Mouse (Mus musculus) left cerebral cortex, adult 18-20 months (tissue): ENCODE data around the gene Selp. TPM values are rescaled to one million over a fixed set of nuclear protein-coding genes. Genes with fewer than 3 reads are reported as not detected.
A peak's percentile ranks its signal among the peaks of the same experiment; 100 is the strongest.

Experiments
- DNase-seq, 2 experiments: peaks; one replicate each; pipeline ENCODE4 v3.0.0; 2021 to 2022; ENCODE audit warnings: low spot score in 2 of 2, mixed read lengths in 1 of 2
- long read RNA-seq, 2 experiments: library from polyadenylated mRNA; stranded (forward); transcript quantifications; one replicate each; pipeline ENCODE4 v2.0.0; 2021
- total RNA-seq, 2 experiments: library from RNA; stranded (reverse); gene quantifications; 2 replicates each; pipeline ENCODE4 v1.2.3; 2021

Selp gene
- total RNA-seq: not detected
- long read RNA-seq, experiment 1: 0 reads
- long read RNA-seq, experiment 2: 0 reads

DNA sequence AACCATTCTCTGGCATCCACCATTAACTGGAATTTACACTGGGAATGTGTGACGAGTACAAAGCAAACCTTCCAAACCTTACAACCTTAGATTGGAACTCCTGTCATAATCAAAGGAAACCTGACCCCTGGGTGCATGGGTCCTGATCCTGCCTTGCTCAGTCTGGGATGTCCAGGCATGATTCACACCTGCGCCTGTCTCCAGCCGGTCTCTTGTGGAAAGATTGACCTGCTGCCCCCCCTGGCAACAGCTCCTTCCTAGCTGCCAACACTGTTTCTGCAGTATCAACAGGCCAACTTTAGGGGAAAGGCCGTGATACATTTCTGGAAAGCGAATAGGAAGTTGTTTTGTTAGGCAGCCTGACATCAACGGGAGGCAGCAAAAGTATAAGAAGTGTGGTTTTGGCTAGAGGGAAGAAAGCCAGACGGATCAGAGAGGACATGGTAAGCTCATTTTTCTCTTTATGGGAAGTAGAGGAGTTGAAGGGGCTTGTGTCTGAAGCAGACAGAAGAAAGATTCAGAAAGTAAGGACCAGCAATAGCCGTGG lies at the start of gene Selp:
TSS of gene Selp (plus strand) at position 318 of the 547 bp plus-strand sequence.
- DNase-seq: no peak

DNA sequence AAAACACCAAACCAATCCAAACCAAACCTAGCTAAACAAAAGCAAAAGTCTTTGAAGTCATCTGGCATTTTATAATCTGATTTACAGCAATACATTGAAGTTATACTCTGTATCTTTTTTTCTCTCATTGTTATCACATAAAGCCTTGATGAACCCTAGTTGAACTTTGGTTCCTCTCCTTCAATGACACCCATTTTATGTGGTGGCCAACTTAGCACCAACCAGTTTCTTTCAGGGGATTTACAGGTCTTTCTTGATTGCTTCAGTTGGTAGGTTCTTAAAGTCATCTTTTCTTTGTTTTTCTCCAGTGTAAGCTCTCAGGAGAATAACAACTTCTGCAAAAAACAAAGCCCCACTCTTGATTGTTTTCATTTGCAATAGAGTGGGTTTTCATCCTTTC lies 45.8 kb upstream of the Selp start:
- no peak for DNase-seq

DNA sequence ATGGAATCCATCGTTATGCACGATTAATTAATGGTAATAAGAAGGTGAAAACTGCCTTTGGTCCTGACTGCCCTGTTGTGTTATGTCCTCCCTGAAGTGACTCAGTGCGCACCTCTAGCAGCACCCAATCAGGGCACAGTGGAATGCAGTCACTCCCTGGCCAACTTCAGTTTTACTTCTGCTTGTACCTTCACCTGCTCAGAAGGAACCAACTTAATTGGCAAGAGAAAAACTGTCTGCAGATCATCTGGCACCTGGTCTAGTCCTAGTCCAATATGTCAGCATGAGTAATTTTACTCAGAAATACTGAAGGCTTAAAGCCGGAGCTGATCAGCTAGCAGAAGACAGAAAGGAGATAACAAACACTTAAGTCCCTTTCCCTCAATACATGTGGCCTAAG lies 44.6 kb upstream of the Selp start:
- DNase-seq: no peak

DNA sequence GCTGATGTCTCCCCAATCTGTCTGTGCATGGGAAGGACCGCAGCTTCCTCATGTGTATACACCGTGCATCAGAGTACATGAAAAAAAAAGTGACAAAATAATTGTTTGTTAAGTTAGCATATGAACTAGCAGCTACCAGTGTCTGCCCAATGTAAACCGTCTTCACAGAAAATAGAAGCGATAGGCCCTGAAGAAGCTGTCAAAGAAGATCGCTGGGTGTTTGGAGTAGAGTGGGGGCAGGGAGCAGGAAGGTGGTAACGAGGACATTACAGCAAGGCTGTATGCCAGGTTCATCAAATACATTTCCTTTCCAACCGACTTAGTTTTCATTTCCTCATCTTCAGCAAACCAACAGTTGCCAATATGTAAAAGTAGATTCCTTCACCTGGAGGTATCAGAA lies 44.0 kb upstream of the Selp start:
- DNase-seq: no peak

DNA sequence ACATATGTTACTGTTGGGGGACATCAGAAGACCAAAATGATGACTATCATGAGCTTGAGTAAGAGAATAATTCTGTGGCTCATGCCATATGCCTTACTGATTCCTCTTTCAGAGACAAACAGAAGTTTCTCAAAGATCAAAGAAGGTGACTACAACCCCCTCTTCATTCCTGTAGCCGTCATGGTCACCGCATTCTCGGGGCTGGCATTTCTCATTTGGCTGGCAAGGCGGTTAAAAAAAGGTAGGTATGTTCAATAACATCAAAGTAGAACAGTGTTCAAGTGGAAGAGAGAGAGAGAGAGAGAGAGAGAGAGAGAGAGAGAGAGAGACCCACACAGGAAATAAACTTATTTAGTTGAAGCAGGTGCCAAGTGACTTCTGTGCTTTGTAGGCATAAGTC lies 43.1 kb upstream of the Selp start:
- no peak for DNase-seq

DNA sequence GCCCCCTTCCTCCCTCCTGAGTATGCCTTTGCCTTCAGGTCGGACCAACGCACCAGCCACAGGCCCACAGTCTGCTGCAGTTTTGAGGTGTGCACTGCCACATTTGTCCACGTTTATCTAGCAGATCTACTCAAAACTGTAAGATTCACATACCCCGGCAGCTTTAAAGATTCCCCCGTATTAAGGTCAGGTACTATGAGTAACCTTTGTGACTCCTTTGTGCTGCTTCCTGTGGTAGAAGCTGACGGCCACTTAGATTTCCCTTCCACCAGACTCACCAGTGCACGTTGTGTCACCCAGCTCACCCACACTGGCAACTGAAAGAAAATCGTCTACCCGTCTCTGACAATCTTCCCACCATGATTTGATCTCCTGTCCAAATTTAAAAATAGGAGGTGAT lies 42.0 kb upstream of the Selp start:
- no peak for DNase-seq

DNA sequence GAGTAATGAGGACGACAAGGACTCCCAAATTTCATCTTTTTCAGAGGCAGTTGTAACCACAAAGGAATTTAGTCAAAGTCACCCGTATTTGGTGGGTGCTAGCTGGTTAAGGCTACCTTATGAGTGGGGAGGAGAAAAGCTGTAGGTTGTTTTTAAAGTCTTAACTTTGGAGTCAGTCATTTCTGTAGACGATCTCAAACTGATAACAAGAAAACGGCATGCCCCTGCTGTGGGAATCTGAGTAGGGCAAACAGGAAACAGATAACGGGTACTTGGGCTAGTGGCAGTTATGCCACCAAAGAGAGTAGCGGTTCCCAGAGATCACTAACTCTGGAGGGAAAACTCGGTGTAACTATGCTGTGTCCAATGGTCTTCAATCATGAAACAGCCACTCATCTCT lies 41.3 kb upstream of the Selp start:
- no peak for DNase-seq

DNA sequence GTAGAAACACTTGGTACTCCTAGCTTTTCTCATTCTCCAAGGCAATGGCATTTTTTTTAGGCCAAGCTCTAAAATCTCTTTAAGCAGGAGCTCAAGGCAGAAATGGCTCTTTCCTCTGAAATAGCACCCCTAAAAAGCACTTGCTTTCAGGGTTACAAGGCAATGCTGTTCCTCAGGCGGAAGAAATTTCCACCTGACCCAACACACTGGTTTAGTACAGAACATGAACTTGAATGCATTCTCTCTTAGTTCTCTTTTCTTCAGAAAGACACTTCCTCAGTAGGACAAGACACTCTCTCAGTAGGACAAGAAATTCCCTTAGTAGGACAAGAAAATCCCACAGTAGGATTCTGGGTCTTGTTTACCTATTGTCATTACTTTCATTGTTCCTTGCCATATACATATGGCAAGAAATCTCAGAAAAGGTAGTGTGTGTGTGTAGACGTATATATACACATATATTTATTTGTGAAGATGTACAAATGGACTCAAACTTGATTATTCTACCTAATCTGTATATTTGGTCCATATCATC lies 40.4 kb upstream of the Selp start:
- DNase-seq: no peak

DNA sequence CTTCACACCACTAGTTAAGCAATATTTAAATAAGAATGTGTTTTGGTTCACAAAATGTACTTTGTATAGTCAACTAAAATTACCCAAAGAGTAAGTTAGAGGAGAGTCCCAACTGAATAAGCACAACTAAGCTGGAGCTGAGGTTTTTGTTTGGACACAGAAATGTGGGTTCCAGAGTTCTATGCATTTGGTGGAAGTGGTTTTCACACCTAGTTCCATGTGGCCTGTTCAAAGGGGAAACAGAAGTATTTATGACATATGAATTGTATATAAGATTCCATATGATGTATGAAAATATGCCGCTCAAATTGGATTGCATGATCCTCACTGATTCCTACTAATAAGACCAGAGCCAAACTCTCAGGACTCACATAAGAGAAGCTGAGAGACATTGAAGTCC lies 39.6 kb upstream of the Selp start:
- no peak for DNase-seq

DNA sequence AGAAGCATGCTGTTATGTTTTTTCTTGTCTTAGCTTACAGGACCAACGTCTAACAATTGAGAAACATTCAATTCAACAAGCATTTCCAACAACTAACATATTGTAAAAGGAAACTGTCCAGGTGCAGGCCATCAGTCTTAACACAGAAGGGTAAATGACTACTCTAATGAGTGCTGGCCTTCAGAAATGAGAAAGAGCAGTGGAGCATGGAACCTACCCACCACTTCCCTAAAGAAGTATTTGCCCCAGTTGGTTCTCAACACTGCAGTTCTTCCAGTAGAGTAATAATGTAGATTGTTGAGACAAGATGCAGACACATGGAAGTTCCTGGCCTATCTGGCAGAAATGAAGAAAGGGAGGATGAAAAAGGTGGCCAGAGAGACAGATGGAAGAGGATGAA lies 38.6 kb upstream of the Selp start:
- no peak for DNase-seq

DNA sequence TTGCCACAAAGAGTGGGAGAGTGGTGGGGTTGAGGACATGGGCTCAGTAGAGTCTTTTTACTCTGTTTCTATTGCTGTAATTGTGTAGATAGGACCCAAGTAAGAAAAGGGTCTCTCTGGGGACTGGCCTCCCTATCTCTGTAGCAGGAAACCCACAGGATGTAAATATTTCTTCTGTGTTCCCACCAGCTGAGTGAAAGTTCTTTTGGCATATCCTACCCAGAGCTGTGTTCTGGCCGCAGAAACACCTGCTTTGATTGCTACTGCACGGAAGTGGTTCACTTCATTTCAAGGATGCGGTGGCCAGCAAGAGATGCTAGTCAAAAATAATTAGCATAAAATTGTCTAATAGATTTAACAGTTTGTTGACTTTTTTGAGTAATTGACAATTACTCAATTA lies 38.0 kb upstream of the Selp start:
- no peak for DNase-seq

DNA sequence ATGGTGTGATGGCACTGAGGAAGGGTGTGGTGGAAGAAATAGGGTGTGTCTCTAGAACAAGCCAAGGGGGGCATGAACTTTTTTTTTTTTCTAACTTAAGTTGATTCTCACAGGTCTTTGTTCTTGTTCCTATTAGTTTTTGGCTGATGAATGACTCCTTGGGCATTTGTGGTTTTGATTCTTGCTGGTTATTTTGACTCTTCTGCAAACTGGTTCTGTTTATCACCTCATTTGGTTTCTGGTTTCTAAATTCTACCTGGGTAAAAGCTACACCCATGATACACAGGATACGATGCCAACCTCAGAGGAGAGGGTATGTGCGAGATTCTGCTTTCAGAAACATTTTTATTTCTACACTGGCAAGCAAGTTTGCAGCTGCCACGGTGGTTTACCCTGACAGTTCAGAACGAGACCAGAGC lies 36.7 kb upstream of the Selp start:
- DNase-seq: no peak

DNA sequence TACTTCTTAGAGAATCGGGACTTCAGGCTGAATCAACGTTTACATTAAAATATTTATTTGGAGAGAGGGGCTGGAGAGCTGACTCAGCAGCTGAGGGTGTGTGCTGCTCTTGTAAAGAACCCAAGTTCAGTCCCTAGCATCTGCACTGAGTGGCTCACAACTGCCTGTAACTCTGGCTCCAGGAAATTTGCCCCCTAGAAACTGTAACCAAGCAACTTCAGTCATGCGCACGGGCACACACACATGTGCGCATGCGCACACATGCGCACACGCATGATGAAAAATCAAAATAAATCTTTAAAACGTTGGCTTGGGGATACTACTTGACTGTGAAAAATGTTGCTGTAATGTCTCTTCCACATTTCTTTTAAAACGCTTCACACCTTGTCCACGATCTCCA lies 36.0 kb upstream of the Selp start:
- DNase-seq: no peak

DNA sequence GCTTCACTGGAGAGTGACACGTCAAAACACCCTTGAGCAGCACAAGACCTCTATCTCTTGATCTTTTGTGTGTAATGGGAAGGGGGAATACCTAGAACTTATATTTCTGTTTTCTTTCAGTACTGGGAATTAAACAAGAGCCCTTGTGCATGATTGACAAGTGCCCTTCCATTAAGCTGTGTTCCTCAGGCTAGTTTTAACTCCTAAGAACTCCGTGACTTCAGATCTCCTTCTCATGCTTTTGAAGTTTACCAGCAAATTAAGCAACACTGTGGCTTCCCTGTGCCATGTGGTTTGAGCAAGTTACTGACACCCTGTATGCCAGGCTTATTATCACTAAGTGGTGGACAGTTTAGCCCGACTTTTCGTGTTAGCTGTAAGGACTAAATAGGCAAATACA lies 32.0 kb upstream of the Selp start:
- DNase-seq: no peak

DNA sequence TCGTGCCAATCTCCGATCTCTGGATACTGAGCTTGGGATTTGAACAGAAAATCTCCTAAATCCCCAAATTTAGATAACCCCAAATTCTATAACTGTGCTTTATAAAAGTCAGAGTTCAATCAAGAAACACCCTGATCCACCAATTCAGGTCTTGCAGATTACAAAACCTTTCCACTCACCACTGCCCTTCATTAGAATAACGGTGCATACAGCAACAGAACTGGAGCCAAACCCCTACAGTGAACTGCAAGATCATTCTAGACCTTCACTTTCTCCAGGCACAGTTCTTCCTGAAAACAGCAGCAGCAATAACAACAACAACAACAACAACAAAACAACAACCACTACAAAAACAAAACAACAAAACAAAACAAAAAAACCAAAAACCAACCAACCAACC lies 28.3 kb upstream of the Selp start:
- no peak for DNase-seq

DNA sequence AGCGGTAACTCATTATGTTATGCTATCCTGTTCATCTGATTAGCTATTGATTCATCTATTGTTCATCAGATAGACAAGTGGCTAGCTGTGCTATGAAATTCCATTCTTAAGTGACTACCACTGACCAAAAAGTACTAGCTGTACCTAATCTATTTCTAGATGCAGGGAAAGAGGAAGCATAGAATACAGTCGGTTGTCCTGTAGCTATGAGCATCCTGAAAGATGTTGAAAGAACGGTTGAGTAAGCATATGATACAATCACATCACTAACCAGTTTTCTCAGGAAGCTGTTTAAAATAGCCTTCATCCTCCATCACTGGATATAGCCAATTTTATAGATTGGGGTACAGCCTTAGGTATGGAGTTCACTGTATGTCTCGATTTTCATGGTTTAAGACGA lies 27.2 kb upstream of the Selp start:
- no peak for DNase-seq

DNA sequence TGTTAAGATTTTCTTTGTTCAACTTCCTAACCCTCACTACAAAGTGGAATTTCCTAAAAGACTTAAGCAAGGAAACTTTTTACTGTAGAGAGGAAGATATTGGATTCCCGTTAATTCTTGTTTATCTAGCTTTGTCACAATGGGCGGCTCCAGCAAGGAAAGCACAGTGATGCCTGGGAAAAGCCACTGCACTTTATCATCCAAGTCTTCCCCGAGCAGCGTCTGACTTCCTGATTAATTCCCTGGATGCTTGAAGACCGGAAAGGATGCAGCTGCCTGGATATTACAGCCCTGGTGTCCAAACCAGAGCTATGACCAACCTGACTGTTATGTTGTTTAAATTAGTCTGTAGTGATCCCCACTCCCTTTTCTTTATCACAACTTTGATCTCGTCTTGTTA lies 18.3 kb upstream of the Selp start:
- no peak for DNase-seq

DNA sequence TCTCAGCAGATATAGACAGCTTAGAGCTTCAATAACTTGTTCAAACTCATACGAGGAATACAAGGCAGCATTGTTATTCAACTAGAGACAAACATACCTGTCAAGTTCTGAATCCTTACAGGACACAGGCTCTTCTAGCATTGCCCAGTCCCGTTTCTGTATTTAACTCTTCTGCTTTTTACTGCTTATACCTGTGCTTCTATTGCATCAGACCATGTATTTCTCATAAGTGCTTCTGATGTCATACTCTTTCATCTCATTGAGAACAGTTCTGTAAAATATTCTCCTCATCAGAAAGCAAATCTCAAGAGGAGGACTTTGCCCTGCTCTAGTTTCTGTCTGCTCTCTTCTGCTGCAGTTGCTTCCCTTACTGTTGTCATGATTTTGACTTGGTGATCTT lies 17.2 kb upstream of the Selp start:
- no peak for DNase-seq

DNA sequence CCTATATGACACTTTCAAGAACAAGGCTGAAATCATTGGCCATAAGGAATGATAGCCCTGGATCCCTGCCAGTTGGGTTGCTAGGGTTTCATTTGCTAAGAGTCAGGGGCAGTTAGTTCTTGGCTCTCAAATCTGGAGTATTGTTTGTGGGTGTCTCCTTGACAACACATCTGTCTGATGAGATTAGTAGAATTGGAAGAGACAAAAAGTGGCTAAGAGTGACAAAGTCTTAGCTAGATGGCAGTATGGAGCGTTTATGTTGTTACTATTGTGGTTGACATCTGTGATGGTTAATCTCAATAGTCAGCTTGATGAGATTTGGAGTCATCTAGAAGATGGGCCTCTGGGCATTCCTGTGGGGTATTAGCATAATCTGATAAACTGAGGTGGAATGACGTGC lies 16.7 kb upstream of the Selp start:
- DNase-seq: no peak

DNA sequence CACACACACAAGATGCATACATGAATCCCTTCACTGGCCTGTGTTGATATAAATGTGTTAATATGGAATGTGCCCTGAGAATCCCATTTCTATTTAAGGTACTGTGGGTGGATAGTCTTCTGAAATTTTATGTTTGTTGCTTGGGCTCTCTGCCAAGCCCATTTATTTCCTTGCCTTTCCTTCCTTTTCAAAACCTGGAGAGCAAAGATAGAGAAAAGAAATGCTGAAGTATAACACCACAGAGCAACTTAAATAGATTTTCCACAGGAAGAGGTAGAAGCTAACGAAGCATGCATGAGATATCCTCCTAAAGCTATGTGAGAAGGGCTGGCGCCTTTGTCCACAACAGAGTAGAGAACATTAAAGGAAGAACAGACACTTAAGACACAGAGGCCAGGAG lies 5.3 kb upstream of the Selp start:
- peak; percentile 5 to 23 for DNase-seq

DNA sequence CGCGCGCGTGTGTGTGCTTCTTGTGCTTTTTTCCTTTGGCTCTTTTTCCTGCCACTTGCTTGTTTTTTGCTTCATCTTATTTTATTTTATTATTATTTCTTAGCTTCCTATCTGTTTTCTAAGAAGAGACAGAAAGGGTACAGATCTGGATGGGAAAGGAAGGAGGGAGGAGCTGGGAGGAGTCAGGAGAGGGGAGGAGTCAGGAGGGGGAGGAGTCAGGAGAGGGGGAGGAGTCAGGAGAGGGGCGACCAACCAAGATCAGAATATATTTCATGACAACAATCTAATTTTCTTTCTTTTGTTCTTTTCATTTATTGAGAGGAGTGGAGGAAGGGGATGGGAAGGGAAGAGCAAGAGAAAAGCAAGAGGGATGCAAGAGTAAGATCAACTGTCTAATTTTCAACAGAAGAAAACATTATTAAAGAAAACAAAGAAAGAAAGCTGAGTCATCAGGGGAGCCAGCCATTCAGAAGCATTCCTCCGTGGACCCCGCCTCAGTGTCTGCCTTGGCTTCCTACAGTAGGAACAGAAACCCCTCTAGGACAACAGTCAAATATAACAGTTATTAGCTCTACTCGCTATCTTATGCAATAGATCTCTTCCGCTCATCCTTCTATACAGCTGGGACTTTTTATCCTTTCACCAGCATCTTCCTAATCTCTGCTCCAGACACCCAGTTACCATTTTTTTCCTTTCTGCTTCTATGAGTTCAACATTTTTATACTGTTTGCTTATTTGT lies 4.3 kb upstream of the Selp start:
- no peak for DNase-seq

DNA sequence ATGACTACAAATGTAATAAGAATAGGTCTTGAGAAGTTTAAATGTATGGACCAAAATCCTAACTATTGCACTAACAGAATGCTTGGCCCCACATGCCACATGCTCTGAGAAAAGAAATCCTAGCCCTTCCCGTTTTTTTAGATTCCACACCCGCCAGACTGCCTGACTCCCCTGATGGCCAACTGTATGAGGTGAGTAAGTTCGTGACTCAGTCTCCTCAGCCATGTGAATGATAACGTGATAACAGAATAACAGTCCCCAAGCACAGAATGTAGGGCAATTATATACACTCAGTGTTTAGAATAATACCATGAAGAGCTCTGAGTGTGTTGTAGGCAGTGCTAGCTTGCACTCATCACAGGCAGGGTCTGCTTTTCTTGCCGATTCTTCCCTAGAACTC lies 784 bp upstream of the Selp start:
- no peak for DNase-seq

DNA sequence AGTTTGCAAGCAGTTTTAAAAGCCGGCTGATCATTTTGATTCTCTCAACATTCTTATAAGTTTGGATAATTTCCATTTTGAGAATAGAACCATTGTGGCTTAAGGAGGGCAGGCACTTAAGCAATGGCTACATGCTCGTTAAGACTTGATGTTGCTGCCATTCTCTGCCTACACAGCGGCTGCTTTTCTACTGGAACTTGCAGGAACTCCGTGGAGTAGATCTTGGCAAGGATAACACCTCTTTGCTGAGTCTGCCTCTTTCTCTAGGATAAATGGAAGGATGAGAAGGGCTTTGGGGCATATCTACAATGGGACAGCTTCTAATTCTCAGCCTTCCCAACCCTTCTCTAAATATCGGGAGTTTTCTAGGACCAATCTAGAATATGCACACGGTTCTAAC lies 583 bp downstream of the Selp start:
- DNase-seq: peak in 1 of 2 experiments; percentile 5
